In the genomic region with DNA sequence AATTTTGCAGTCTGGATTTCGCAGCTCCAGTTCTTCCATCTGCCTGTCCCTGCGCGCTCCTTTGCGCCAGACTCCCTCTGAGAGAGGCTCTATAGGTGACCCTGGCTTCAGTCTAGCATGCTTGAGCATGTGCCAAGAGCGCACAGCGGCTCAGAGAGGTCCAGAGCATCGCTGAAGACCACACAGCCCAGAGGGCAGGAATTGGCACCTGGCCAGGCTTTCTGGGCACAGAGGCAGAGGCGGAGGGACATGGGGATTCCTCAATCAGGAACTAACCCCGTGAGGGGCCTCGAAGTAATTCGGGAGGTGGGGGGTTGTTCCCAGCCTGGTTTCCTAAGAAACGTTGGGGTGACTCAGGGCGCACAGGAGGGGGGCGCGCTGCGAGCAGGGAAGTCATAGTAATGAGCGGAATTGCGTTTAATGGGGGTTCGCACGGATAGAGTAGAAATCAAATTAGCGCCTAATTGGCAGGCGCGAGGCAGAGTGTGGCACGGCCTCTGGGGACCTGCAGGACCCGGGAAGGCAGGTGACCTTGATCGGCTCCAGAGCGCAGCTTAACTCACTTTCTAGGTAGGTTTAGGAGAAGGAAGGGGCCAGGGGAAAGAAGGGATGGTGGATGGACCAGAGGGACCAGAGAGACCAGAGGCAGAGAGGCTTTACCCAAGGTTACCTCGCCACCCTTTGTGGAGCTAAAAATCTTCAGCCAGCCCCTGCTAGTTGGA, we compare ENCODE assay signal across 9 mouse cellular contexts.
DNase-seq lines count a peak whose midpoint lies in the region; ATAC-seq and TF ChIP-seq lines count a peak whose summit lies in the region.
"Had no signal": no experiment of that assay in that cellular context is flagged by ENCODE, and none has a peak within 500 bp of the region (broad histone marks: within the 10 kb centered on the region; RNA-seq: fewer than 3 reads in every experiment).

No protein-coding gene starts in this region.

- no peak overlapping the region for H3K4me3 ChIP-seq in lung, postnatal 0 days (ENCODE audit: low read depth, low read length)
- peak overlapping the region; percentile 18; the same call in 1 of the 2 replicates for H3K4me3 ChIP-seq in hindbrain, embryonic 10.5 days
- H3K4me3 ChIP-seq: erythroblast, embryonic 14.5 days had no signal

- ATAC-seq in lung, postnatal 0 days = peak; percentile 11; the same call in 1 of the 2 replicates

- no peak for TF ChIP-seq EP300 in lung, postnatal 0 days (IDR thresholded peaks at IDR 0.05)

- no peak overlapping the region for H3K27ac ChIP-seq in lung, postnatal 0 days (ENCODE audit: low read length)
- no peak overlapping the region for H3K27ac ChIP-seq in hindbrain, embryonic 10.5 days

- no peaks in the 10 kb centered on the region for H3K36me3 ChIP-seq in lung, postnatal 0 days (ENCODE audit: insufficient read depth, low read length)
- no peaks in the 10 kb centered on the region for H3K36me3 ChIP-seq in hindbrain, embryonic 10.5 days

- DNase-seq in cerebellum, postnatal 10 days = peak; percentile 85 to 86
- no peak for DNase-seq in cerebellum, adult 9-11 months
- DNase-seq in lung, postnatal 0 days (ENCODE audit: low spot score) = peak; percentile 13
- no peak for DNase-seq in lung, postnatal 10 days
- no peak for DNase-seq in hindbrain, embryonic 10.5 days (ENCODE audit: low spot score)
- peak; percentile 34 for DNase-seq in mesoderm, embryonic 11.5 days (ENCODE audit: low read depth, low spot score)
- no peak for DNase-seq in urinary bladder, adult 18-20 months (ENCODE audit: low spot score in 2 of 2)
- DNase-seq in spleen, adult 12 weeks (ENCODE audit: low spot score) = no peak

- H3K4me1 ChIP-seq in lung, postnatal 0 days (ENCODE audit: insufficient read depth, low read depth, low read length) = no peaks in the 10 kb centered on the region
- H3K4me1 ChIP-seq in hindbrain, embryonic 10.5 days (replicated peaks) = peaks cover 16% of the 10 kb centered on the region

- TF ChIP-seq CTCF in lung, postnatal 0 days (IDR thresholded peaks at IDR 0.05) = no peak

- H3K27me3 ChIP-seq in lung, postnatal 0 days (replicated peaks; ENCODE audit: insufficient read depth, low read length) = 0 out of 2 replicates have a peak, but pooled peaks cover 6% of the 10 kb centered on the region
- peaks cover 45% of the 10 kb centered on the region for H3K27me3 ChIP-seq in hindbrain, embryonic 10.5 days (ENCODE audit: insufficient read depth, poor library complexity, severe bottlenecking)

- no peaks in the 10 kb centered on the region for H3K9me3 ChIP-seq in lung, postnatal 0 days (ENCODE audit: low read length)
- no peaks in the 10 kb centered on the region for H3K9me3 ChIP-seq in hindbrain, embryonic 10.5 days

- 12% methylated on average over 28 of the region's 28 CpGs for WGBS in lung, postnatal 0 days
- WGBS in hindbrain, embryonic 10.5 days = 13% methylated on average over 28 of the region's 28 CpGs

- no peak overlapping the region for H3K9ac ChIP-seq in lung, postnatal 0 days (replicated peaks; ENCODE audit: low read depth)

- 0 out of 2 replicates have a peak overlapping the region, but pooled peaks have one; percentile 1 for H3K4me2 ChIP-seq in lung, postnatal 0 days (replicated peaks; ENCODE audit: low read depth, low read length)

Comparison
In these comparisons a context has a peak if more than half of its experiments do, and no peak if none do; other contexts are left out.
1. DNase-seq: peak in cerebellum, postnatal 10 days (2 of 2), lung, postnatal 0 days (single experiment) and mesoderm, embryonic 11.5 days (single experiment); none in cerebellum, adult 9-11 months (single experiment), lung, postnatal 10 days (single experiment), hindbrain, embryonic 10.5 days (single experiment), urinary bladder, adult 18-20 months (0 of 2) and spleen, adult 12 weeks (single experiment).